Mouse (Mus musculus) heart, adult 2 months (tissue): ENCODE measurements around the gene Actl7b. TPM values are rescaled to one million over a fixed set of nuclear protein-coding genes. Genes with fewer than 3 reads are reported as not detected.

ENCODE experiments used
- DNase-seq, 2 experiments: peaks; one replicate each; pipeline ENCODE4 v3.0.0; 2021
- H3K27ac ChIP-seq: fragments of 200-600 bp; 2 replicates; pipeline ENCODE4 v1.8.1; 2022
- H3K27me3 ChIP-seq: fragments of 200-500 bp; 2 replicates; pipeline ENCODE4 v1.6.1; 2012; ENCODE audit warnings: mild to moderate bottlenecking, low read length, inconsistent platforms, mixed read lengths; ENCODE audit not compliant: control insufficient read depth, insufficient read depth
- H3K36me3 ChIP-seq: fragments of 200-500 bp; 2 replicates; pipeline ENCODE4 v1.6.1; 2012; ENCODE audit warnings: low read length, inconsistent platforms; ENCODE audit not compliant: control insufficient read depth, insufficient read depth
- H3K4me1 ChIP-seq: fragments of 200-500 bp; 2 replicates; pipeline ENCODE4 v1.6.1; 2011; ENCODE audit warnings: low read length; ENCODE audit not compliant: control insufficient read depth, insufficient read depth
- H3K4me3 ChIP-seq: fragments of 200-600 bp; 2 replicates; pipeline ENCODE4 v1.8.1; 2022
- H3K79me2 ChIP-seq: fragments of 200-500 bp; replicated peaks from 2 replicates; pipeline ENCODE4 v1.6.1; 2012; ENCODE audit warnings: mild to moderate bottlenecking, inconsistent platforms, low read length, moderate library complexity, mixed read lengths; ENCODE audit not compliant: control insufficient read depth, insufficient read depth
- H3K9ac ChIP-seq: fragments of 200-500 bp; 2 replicates; pipeline ENCODE4 v1.6.1; 2012; ENCODE audit warnings: low read depth, mild to moderate bottlenecking, control low read depth, inconsistent platforms, low read length, mixed read lengths
- CTCF ChIP-seq: fragments of 200-600 bp; IDR thresholded peaks from 2 replicates; pipeline ENCODE4 v1.8.1; 2022; ENCODE audit warnings: antibody characterized with exemption, mild to moderate bottlenecking, moderate library complexity
- EP300 ChIP-seq: fragments of 200-500 bp; IDR thresholded peaks from 2 replicates; pipeline ENCODE4 v1.6.1; 2011; ENCODE audit warnings: low read depth, low read length, control low read depth; ENCODE audit not compliant: insufficient read depth
- POLR2A ChIP-seq: fragments of 200-500 bp; IDR thresholded peaks from 2 replicates; pipeline ENCODE4 v1.6.1; 2011; ENCODE audit warnings: mild to moderate bottlenecking, low read depth, low read length, control low read depth; ENCODE audit not compliant: insufficient read depth
- WGBS: fragments of 180-500 bp; shearing (Covaris S2); methylation state at CpG from one replicate; pipeline ENCODE4 v1.1.7; 2018; 5-methylcytosine and 5-hydroxymethylcytosine counted together
- intact Hi-C: fragments of 180-260 bp; cut with DNase I; formaldehyde crosslinking; loops from one replicate; pipeline ENCODE4 v1.15.1; 2025
- polyA plus RNA-seq: library from polyadenylated mRNA; depleted of rRNA; stranded (reverse); fragments of >200 nt; gene quantifications from 2 replicates; pipeline ENCODE4 v1.2.3, GENCODE M21; 2012
- total RNA-seq, 2 experiments: library from RNA; stranded (reverse); gene quantifications; 2 replicates each; pipeline ENCODE4 v1.2.3; 2021

Actl7b gene
- total and polyA plus RNA-seq, 3 experiments, result 0.74 TPM; not detected in 2

- no peaks in the 10 kb centered on the region for H3K36me3 ChIP-seq
- no peak for DNase-seq
- H3K4me1 ChIP-seq, result no peaks in the 10 kb centered on the region
- H3K27ac ChIP-seq, result no peak within 1 kb of the TSS
- no peaks in the 10 kb centered on the region for H3K27me3 ChIP-seq
- intact Hi-C loops, result no loop called here
- H3K79me2 ChIP-seq, result no peaks in the 10 kb centered on the region
- H3K4me3 ChIP-seq, result no peak within 1 kb of the TSS
- WGBS, result 82% methylated on average over 18 of the region's 18 CpGs
- TF ChIP-seq CTCF (no peak), EP300 (no peak)
- no peak within 1 kb of the TSS for H3K9ac ChIP-seq
Observed at GRCm38 (mm10) chr4:56740020-56740485, 1.2 kb downstream of the Actl7b start, which contains the start of gene Gm26657. TSS of gene Gm26657 (plus strand) at chr4:56740070.

- TF ChIP-seq EP300, result no peak
- peak; percentile 53 for TF ChIP-seq CTCF
- no peak overlapping the region for H3K27ac ChIP-seq
- no peak overlapping the region for H3K9ac ChIP-seq
- H3K4me3 ChIP-seq, result no peak overlapping the region
- no peaks in the 10 kb centered on the region for H3K27me3 ChIP-seq
- 56% methylated on average over 8 of the region's 8 CpGs for WGBS
- no peaks in the 10 kb centered on the region for H3K36me3 ChIP-seq
- intact Hi-C loops, result no loop called here
- DNase-seq, result no peak
- H3K4me1 ChIP-seq, result no peaks in the 10 kb centered on the region
- no peaks in the 10 kb centered on the region for H3K79me2 ChIP-seq
Observed at GRCm38 (mm10) chr4:56725839-56726238, 15.4 kb downstream of the Actl7b start.

- no peak overlapping the region for H3K9ac ChIP-seq
- H3K79me2 ChIP-seq, result no peaks in the 10 kb centered on the region
- H3K27me3 ChIP-seq, result no peaks in the 10 kb centered on the region
- no peak overlapping the region for H3K27ac ChIP-seq
- peaks cover 1% of the 10 kb centered on the region; the same call in 1 of the 2 replicates for H3K4me1 ChIP-seq
- DNase-seq, result no peak
- intact Hi-C loops, result no loop called here
- 85% methylated on average over 6 of the region's 6 CpGs for WGBS
- H3K36me3 ChIP-seq, result no peaks in the 10 kb centered on the region
- TF ChIP-seq CTCF (no peak), EP300 (no peak), POLR2A (no peak)
- no peak overlapping the region for H3K4me3 ChIP-seq
Observed at GRCm38 (mm10) chr4:56723237-56723636, 18.0 kb downstream of the Actl7b start.

GRCm38 (mm10) chr4:56722346-56722745, 18.9 kb downstream of the Actl7b start:
- intact Hi-C loops, result no loop called here
- Histone ChIP-seq H3K27ac (no peak overlapping the region), H3K4me1 (peaks cover 1% of the 10 kb centered on the region; the same call in 1 of the 2 replicates), H3K27me3 (no peaks in the 10 kb centered on the region), H3K9ac (no peak overlapping the region), H3K36me3 (no peaks in the 10 kb centered on the region), H3K79me2 (no peaks in the 10 kb centered on the region), H3K4me3 (no peak overlapping the region)
- TF ChIP-seq POLR2A (no peak), EP300 (no peak)
- no peak for DNase-seq
- WGBS, result 53% methylated on average over 6 of the region's 6 CpGs

GRCm38 (mm10) chr4:56721469-56721868, 19.8 kb downstream of the Actl7b start:
- TF ChIP-seq CTCF, result peak; percentile 66
- no peak for TF ChIP-seq POLR2A
- no peaks in the 10 kb centered on the region for H3K79me2 ChIP-seq
- H3K27ac ChIP-seq, result no peak overlapping the region
- 34% methylated on average over 3 of the region's 3 CpGs for WGBS
- H3K9ac ChIP-seq, result no peak overlapping the region
- intact Hi-C loops, result no loop called here
- H3K4me3 ChIP-seq, result no peak overlapping the region
- H3K4me1 ChIP-seq, result peaks cover 1% of the 10 kb centered on the region; the same call in 1 of the 2 replicates
- H3K27me3 ChIP-seq, result no peaks in the 10 kb centered on the region
- H3K36me3 ChIP-seq, result no peaks in the 10 kb centered on the region
- no peak for DNase-seq

- no peak for DNase-seq
- H3K27me3 ChIP-seq, result no peaks in the 10 kb centered on the region
- intact Hi-C loops, result no loop called here
- H3K36me3 ChIP-seq, result no peaks in the 10 kb centered on the region
- TF ChIP-seq POLR2A, result no peak
- no peak for TF ChIP-seq EP300
- TF ChIP-seq CTCF, result no peak
- peak overlapping the region; percentile 56 for H3K27ac ChIP-seq
- 35% methylated on average over 9 of the region's 9 CpGs for WGBS
- peaks cover 1% of the 10 kb centered on the region; the same call in 1 of the 2 replicates for H3K4me1 ChIP-seq
- no peaks in the 10 kb centered on the region for H3K79me2 ChIP-seq
- H3K4me3 ChIP-seq, result no peak overlapping the region
- H3K9ac ChIP-seq, result no peak overlapping the region
Observed at GRCm38 (mm10) chr4:56720403-56720802, 20.8 kb downstream of the Actl7b start.
